Mouse (Mus musculus): ENCODE data around the gene Pbx2.
"Not testable (repeated sequence)": the region's sequence is repeated elsewhere in the genome, so short reads cannot be mapped to it uniquely, and the experiment has no call there.

Gene Pbx2

DNA sequence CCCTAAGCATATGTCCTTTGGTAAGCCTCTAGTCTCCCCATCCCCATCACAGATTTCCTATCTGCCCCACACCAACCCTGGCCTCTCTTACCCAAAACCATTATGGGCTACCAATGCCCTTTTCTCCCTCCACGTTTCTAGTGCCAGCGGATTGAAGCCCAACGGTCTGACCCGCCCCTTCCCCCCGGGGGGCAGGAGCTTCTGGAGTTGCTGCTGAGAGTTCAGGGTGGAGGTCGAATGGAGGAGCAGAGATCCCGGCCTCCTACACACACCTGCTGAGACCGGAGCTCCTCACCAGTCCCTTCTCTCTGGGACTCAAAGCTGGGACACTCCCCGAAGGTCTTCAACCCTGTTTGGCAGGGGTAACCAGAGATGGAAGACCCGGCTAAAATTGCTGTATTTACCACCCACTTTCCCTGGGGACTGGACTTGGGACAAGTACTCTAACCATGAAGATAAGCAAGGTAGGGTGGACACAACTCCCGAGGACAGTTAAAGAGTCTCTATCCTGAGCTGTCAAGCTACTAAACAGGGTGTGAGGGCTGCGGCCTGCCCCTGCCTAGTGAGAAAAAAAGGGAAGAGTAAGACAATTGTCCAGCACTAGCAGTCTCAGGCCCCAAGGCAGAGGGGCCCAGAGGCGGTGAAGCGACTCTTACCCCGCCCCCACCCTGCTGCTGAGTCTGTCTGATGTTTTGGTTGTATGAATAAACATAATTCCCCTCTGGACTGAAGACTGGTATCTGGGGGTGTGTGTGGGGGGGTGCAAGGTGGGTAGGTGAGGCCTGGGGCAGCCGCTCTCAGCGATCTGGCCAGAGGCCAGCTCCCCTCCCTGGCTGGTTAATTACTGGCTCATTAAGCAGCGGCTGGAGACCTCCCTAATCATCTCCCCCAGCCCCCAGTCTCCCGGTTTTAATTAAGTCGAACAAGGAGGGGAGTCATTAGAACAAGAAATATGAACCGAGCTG is at the start of gene Pbx2:
TSS of gene Pbx2 (plus strand) at position 238 of the 965 bp plus-strand sequence.
- no peak for DNase-seq (ENCODE audit: low spot score)

DNA sequence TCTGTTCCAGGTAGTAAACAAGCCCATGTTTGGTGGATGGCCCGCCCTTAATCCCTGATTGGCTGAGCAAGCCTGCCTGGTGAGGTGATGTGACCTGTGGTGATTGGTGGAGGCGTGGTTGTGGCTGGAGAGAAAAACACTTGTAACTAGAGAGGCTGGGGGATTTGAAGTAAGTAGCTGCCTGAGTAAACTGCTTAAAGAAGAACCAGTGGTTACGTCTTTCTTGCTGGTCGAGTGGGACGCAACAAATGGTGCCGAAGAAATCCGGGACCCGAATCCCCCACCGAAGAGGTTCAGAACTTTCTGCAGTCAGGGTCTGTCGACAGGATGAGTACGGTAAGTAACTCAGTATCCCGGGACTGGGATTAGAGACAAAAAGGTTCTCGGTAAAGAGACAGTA is 47.5 kb upstream of the Pbx2 start:
- not testable (repeated sequence) for DNase-seq (ENCODE audit: low spot score)

DNA sequence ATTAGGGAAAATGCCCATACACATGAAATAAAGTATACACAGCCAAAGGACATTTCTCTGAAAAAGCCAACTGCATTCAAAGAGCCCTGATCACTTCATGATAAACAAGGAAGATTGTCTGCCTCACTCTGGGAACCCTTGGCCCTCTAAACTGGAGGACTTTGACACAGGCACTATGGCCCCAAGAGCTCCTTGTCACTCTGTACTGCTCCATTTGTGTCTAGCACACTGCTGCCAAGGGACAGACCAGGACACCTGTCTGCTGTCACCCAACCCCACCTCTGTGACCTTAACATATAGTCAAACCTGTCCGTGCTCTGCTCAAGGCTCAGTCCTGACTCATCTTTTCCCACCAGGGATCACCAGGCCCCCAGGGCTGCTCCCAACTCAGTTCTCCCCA is 44.3 kb upstream of the Pbx2 start:
- DNase-seq (ENCODE audit: low spot score) = no peak

DNA sequence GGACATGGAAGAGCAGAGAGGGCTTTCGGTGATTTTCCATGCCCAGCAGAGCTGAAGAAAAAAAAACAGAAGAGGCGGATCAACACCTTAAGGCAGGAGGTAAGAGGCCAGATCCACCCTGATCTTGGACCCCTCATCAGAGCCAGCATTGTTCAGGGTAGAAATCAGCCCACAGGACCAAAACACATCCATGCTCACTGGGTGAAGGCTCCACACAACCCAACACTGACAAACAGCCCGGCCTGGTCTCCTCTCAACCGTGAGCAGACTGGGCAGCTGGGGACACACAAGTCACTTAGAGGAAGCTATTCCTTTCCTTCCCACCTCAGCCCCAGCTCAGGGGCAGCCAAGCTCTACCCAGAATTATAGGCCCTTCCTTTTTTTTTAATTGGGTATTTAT is 43.5 kb upstream of the Pbx2 start:
- DNase-seq (ENCODE audit: low spot score) = no peak

DNA sequence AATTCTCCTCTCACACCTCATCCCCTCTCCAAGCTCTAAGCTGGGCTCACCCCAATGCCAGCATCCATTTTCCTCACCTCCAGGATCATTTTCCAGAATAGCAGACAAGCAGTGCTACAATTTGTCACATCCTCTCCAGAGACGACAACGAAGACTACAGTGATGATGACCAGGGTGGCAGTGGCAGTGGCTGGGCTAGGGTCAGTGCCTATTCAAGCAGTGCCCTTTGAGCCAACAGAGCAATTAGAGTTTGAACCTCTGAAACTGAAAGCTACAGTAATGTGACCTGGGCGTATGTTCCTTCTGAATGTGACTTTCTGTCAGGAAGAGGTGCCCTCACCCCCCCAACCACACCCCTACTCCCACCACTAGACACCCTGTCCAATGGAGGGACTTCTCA is 41.9 kb upstream of the Pbx2 start:
- no peak for DNase-seq (ENCODE audit: low spot score)

DNA sequence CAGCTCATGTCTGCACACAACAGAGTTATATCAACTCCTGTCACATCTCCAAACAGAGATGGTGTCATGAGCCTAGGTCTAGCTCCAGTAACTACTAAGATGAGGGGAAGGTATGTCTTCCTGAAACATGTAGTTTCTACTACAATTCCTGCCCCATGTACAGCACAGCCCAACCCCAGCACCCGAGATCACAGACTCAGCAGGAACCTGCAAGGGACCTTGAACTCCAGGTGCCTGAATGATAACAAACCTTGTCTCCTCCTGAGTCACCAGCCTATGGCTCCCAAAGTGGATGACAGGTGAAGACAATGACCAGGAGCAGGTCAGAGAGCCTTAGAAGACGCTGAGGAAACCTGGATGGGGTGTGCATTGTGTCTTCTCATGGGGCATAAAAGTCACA is 41.2 kb upstream of the Pbx2 start:
- no peak for DNase-seq (ENCODE audit: low spot score)

DNA sequence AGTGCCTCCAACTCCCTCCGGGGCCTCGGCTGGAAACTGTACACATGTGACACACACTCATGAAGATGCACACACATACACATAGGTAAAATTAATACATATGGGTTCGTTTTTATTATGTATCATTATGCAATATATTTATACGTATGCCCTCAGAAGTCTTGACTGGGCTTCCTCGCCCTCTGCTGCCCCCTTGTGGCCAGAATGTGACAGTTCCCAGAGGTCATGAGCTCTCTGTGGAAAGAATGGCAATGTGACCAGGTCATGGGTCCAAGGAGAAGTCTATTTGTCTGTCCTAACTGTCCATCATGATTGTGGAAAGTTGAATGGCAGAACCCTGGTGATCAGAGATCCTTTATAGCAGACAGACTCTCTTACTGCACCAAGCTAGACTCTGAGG is 35.6 kb upstream of the Pbx2 start:
- DNase-seq (ENCODE audit: low spot score) = peak; percentile 84

DNA sequence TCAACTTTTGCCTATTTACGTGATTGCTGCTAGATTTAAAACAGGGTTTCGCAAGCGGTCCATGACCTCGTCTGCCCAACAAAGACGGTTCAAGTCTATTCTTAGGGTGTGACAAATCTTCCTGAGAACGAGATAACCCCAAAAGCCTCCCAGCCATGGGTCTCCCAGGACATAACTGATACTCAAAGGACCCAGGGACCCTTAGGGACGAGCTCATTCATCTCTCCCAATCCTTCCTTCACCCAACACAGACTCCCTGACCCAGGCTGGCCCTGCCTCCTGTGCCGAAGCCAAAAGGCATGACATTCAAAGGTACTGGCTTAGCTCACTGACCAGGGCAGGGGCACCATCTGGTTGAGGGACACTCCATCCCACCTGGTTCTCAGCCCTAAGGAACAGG is 34.7 kb upstream of the Pbx2 start:
- DNase-seq (ENCODE audit: low spot score) = no peak

DNA sequence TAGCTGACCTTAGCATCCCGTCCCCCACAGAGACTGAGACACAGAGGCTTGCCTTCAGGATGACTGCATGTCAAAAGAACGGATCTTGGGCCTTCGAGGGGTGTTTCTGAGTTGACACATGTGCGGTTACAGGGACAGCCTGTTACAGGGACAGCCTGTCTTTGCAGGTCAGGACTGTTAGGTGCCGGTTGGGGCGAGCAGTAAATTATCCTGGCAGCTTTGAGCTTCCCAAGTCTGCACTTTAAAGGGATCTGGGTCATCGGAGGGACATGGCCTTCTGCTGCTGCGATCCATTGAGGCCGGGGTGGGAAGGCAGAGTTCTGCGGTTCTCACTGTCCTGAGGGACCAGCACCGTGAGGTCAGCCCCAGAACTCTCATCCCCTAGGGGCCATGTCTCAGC is 33.7 kb upstream of the Pbx2 start:
- DNase-seq (ENCODE audit: low spot score) = no peak

DNA sequence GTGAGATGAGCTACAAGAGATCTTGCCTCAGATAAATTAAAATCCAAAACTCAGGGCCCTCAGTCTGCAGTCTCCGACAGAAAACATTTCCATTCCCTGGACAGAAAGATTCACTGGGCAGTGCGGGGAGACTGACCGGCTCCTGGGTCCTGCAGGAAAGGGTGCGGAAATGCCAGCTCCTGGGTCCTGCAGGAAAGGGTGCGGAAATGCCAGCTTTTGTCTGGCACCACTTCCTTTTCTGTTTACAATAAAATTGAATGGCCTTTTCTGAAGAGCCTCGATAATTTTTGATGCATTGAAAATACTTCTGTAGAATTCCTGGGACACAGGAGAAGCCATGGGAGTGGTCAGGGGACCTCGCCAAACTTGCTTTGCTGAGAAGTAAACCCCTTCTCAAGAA is 31.9 kb upstream of the Pbx2 start:
- DNase-seq (ENCODE audit: low spot score) = no peak

DNA sequence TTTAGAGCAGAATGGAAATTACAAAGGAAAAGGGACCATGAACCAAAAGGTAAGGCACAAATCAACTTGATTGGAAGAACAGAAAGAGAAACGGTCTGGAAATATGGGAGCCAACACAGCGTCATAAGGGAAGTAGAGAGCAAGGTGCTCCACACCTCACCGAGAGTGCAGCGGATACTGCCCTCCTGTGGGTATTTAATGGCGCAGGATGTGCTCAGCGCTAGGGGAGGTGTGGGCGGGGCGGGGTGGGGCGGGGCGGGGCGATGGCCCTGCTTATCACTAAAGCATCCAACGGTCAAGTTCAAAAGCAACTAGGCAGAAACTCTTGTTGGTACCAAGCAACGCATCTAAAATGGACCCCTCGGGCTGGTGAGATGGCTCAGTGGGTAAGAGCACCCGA is 31.2 kb upstream of the Pbx2 start:
- DNase-seq (ENCODE audit: low spot score) = no peak

DNA sequence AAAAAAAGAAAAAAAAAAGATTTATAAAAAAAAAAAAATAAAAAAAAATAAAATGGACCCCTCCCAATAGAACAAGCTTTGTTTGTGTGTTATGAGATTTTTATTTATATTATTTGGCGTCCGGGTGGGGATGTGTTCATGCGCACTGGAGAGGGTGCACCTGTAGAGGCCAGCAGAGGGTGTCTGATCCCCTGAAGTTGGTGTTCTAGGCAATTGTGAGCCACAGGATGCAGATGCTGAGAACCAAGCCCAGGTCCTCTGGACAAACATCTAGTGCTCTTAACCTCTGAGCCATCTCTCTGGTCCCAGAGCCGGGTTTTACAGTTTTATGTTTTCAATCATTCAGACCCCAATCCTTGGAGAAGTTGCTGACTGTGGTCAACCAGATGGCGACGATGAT is 30.6 kb upstream of the Pbx2 start:
- DNase-seq (ENCODE audit: low spot score) = no peak

DNA sequence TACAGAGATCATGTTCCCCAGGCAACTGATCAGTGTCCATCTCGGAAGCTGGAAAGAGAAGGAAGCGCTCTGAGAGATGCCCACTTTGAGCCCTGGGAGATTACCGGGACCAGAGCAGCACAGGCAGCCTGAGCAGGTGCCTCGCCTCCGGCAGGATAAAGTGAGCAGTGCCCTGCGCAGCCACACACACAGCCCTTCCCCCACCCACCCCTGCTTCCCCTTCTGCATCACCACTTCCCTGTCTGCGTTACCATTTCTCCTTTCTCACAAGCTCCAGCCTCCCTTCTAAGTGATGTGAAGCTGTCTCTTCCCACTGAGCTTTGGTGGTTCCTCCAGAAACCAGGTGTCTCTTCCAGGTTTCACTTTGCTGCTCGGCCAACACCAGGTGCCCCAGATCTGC is 29.9 kb upstream of the Pbx2 start:
- DNase-seq (ENCODE audit: low spot score) = no peak

DNA sequence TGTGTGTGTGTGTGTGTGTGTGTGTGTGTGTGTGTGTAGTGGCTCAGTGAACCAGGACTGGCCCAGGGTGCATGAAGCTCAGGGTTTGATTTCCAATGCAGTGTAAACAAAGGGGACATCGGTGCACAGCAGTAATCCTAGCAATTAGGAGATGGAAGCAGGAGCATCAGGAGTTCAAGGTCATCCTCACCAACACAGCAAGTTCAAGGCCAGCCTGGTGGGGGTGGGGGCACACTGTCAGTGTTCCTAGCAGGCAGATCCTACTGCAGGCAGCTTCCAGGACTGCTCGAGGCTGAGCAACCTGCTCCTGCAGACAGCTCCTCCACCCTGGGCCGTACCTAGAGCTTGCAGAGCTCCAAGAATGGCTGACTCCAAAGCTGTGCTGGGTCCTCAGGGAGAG is 28.5 kb upstream of the Pbx2 start:
- no peak for DNase-seq (ENCODE audit: low spot score)

DNA sequence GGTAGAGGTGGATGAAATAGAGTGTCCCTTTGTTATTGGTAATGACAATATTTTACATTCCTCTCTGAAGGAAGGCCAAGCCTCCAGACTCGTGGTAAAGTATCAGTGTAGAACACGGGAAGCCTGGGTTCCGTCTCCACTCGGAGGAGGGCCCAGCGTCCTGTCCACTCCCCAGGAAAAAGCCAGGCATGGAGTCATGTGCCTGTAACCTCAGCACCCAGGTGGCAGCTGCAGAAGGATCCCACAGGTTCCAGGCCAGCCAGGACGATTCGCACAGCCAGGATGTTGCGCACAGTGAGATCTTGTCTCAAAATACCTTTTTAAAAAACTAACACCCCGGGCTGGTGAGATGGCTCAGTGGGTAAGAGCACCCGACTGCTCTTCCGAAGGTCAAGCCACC is 27.7 kb upstream of the Pbx2 start:
- DNase-seq (ENCODE audit: low spot score) = no peak

DNA sequence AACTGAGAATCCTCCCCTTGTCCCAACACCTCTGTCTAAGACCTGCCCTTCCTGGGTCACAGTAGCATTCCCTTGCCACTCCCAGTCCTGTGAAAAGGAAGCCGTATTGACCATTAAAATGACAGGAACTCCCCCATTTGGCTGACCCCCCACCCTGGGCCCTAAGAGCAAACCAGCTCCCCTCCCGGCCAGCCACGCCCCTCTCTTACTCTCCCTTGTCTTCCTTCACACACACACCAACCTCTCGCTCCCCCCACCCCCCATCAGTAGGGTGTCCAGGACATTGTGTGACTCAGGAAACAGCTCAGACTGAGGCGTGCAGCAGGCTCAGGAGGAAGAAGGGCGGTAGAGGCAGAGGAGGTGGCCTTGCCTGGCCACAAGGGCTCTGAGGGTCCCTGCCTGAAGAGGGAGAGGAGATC is 27.1 kb upstream of the Pbx2 start, which contains the start of gene Notch4:
TSS of gene Notch4 (plus strand) at position 266 of the 419 bp plus-strand sequence.
- no peak for DNase-seq (ENCODE audit: low spot score)

DNA sequence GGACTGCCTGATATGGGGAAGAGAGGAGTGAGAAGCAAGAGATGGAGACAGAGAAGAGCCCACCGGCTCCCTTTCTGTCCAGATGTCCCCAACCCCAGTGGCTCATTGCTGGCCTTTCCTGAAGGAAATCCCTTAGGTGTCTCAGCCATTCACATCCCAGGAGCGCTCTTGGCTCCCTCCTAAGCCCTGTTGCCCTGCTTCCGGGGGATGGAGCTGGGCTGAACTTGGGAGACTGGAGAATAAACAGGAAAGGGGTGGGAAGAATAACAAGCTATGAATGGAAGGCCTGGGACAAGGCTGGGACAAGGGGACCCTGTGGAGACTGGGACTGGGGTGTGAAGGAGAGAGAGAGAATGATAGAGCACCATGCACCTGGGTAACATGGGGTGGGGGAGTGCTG is 26.3 kb upstream of the Pbx2 start:
- DNase-seq (ENCODE audit: low spot score) = no peak

DNA sequence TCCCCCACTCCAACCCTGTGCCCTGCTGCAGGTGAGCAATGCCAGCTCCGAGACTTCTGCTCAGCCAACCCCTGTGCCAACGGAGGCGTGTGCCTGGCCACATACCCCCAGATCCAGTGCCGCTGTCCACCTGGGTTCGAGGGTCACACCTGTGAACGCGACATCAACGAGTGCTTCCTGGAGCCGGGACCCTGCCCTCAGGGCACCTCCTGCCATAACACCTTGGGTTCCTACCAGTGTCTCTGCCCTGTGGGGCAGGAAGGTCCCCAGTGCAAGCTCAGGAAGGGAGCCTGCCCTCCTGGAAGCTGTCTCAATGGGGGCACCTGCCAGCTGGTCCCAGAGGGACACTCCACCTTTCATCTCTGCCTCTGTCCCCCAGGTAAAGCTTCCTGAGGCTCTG is 23.8 kb upstream of the Pbx2 start:
- no peak for DNase-seq (ENCODE audit: low spot score)

DNA sequence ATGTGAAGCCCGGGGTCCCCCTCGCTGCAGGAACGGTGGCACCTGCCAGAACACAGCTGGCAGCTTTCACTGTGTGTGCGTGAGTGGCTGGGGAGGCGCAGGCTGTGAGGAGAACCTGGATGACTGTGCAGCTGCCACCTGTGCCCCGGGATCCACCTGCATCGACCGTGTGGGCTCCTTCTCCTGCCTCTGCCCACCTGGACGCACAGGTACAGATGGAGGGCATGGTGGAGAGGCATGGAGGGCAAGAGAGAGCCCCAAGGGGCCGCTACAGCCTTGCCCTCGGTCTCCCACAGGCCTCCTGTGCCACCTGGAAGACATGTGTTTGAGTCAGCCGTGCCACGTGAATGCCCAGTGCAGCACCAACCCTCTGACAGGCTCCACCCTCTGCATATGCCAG is 22.6 kb upstream of the Pbx2 start:
- DNase-seq (ENCODE audit: low spot score) = no peak

DNA sequence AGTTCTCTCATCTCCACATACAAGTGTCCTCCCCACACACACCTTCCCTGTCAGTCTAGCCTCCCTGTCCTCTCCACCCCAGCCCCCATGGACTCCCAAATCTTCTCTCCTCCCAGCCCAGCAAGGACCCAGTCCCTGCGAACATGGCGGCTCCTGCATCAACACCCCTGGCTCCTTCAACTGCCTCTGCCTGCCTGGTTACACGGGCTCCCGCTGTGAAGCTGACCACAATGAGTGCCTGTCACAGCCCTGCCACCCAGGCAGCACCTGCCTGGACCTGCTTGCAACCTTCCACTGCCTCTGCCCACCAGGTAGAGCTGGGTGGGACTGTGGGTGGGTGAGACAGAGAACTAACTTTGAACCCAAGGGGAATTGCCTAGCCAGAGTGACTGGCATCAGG is 21.1 kb upstream of the Pbx2 start:
- DNase-seq (ENCODE audit: low spot score) = no peak

DNA sequence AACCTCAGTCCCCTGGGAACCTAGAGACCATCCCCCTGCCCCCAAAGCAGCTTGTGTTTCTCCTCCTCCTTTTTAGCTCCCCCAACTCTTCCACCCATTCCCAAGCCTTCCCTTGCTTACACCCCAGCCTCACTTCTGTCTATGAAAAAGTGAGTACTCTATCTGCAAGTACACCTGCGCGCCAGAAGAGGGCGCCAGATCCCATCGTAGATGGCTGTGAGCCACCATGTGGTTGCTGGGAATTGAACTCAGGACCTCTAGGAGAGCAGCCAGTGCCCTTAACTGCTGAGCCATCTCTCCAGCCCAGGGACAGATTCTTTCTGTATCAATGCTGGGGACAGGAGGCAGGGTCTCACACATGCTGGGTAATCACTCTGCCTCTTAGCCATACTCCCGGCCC is 19.2 kb upstream of the Pbx2 start:
- DNase-seq (ENCODE audit: low spot score) = no peak

DNA sequence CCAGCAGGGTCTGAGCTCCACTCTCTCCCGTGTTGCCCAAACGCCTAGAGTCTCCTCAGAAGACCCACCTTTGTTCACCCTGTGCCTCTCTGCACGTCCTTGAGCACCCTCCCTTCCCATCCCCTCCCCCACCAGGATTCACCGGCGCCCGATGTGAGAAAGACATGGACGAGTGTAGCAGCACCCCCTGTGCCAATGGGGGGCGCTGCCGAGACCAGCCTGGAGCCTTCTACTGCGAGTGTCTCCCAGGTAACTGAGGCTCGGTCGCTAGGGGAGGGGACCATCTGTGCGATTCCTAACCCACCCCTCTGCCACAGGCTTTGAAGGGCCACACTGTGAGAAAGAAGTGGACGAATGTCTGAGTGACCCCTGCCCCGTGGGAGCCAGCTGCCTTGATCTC is 18.7 kb upstream of the Pbx2 start:
- no peak for DNase-seq (ENCODE audit: low spot score)

DNA sequence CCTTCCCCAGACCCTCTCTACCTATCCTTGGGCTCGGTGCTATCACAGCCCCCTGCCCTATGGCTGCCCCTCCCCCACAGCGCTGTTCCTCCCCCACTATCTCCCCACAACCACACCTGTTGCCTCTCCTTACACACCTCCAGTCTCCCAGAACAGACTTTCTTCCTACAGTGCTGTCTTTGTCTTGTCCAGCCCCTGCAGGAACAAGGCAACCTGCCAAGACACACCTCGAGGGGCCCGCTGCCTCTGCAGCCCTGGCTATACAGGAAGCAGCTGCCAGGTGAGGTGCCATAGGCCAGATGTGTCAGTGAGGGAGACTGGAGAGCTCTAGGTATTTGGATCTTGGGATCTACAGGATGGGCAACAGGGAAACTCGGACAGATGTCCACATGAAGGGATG is 14.5 kb upstream of the Pbx2 start:
- DNase-seq (ENCODE audit: low spot score) = no peak

DNA sequence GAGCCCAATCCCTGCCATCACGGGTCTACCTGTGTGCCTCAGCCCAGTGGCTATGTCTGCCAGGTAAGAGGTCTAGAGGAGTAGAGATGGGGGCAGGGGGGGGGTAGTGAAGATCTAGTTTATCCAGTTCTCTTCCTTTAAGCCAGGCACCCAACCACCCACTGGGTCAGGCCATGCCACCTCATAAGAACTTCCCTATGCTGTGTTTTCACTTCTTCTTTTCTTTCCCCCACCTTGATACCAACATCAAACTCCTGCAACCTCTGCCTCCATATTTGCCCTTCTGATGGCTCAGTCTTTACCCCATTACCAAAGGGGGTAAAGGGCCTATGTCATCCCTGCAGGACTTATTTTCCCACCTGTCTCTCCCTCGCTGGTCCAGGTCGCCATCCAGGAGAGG is 13.0 kb upstream of the Pbx2 start:
- DNase-seq (ENCODE audit: low spot score) = no peak

Measured in urinary bladder, postnatal 14 days (tissue).